Mouse (Mus musculus): ENCODE measurements around the gene Thra. TPM values are rescaled to one million over a fixed set of nuclear protein-coding genes. Genes with fewer than 3 reads are reported as not detected.
"Not testable (repeated sequence)": the region's sequence is repeated elsewhere in the genome, so short reads cannot be mapped to it uniquely, and the experiment has no call there.

The Thra gene
- total RNA-seq, 2 experiments from 2014 or later, result 102 to 117 TPM

DNA sequence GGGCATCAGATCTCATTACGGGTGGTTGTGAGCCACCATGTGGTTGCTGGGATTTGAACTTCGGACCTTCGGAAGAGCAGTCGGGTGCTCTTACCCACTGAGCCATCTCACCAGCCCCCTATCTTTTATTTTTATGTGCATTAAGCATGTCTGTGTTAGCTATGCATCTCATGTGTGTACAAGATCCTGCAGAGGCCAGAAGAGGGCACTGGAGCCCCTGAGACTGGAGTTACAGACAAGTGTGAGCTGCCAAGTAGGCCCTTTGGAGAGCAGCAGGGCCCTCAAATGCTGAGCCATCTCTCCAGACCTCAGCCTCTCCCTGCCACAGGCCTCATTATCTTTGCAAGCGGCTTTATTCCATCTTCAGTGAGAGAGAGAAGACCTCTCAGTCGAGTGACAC lies 28.4 kb upstream of the Thra start:
- not testable (repeated sequence) for DNase-seq (ENCODE audit: low spot score)
- intact Hi-C loops (cut with DNase I), result loop anchor here (2.0 kb wide), 1 partner anchor 45 kb away; no protein-coding TSS in a partner anchor

DNA sequence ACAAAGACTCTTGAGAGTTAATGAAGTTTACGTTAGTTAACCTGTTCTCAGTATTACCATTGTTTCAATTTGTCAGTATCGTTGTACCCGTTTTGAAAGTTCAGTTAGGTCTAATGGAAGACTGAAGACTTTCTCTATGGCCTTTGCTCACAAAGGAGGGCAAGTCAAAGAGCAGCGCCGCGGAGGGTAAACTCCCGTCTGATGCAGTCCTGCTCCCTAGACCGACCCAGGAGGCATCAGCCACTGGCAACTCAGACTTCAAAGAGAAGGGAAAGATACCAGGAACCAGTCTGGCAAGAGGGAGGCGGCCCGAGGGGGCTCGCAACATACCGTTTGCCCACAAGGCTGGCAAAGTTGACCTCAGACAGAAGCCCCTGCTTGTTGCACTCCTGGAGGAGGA lies 26.7 kb upstream of the Thra start:
- intact Hi-C loops (cut with DNase I), result loop anchor here (2.0 kb wide), 1 partner anchor 43 kb away; no protein-coding TSS in a partner anchor
- no peak for DNase-seq (ENCODE audit: low spot score)

DNA sequence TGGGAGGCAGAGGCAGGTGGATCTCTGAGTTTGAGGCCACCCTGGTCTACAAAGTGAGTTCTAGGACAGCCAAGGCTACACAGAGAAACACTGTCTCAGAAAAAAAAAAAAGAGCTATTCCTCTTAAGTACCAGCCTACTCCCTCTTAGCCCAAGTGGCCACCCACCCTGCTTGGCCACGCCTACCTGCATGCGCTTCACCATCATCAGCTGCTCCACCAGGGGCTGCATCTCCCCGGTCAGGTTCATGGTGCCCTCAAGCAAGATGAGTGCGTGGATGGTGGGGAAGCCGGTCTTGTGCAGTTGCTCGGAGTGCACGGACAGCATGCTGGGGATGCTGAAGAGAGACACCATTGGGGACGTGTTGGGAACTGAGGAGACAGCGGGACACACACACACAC lies 24.5 kb upstream of the Thra start:
- intact Hi-C loops (cut with DNase I), result no loop called here
- DNase-seq (ENCODE audit: low spot score), result no peak

DNA sequence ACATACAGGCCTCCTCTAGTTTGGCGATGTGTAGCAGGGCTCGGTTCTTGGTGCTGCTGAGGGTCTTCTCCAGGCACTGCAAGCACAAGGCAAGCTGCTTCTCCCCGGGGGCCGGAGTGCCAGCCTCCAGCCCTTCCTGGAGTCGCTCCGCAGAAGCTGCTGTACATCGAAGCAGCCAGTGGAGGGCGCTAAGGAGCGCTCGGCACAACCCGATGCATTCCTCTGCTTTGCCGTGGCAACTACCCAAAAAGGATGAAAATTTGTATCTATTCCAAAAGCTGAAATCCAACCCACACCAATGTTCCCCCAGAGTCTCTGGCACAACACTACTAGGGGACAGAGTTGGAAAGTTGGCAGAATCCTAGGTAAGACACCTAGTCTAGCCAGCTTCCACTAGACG lies 22.5 kb upstream of the Thra start:
- DNase-seq (ENCODE audit: low spot score), result no peak
- intact Hi-C loops (cut with DNase I), result no loop called here

DNA sequence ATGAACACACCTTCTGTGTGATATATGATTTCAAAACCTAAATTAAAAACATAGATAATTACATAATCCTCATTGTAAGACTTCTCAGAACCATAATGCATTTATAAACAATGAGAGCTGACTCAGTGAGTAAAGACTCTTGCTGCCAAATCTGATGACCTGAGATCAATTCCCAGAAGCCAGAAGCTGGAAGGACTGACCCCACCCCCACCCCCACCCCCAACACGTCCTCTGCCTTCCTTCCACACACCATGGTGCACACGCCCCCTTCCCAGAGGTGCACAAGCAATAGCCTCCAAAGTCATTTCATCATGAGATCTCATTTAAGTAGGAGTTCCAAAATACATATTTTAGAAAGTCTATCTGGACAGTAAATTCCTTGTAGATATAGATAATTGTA lies 19.7 kb upstream of the Thra start:
- intact Hi-C loops (cut with DNase I), result loop anchor here (5.0 kb wide), 1 partner anchor 52 kb away; no protein-coding TSS in a partner anchor

DNA sequence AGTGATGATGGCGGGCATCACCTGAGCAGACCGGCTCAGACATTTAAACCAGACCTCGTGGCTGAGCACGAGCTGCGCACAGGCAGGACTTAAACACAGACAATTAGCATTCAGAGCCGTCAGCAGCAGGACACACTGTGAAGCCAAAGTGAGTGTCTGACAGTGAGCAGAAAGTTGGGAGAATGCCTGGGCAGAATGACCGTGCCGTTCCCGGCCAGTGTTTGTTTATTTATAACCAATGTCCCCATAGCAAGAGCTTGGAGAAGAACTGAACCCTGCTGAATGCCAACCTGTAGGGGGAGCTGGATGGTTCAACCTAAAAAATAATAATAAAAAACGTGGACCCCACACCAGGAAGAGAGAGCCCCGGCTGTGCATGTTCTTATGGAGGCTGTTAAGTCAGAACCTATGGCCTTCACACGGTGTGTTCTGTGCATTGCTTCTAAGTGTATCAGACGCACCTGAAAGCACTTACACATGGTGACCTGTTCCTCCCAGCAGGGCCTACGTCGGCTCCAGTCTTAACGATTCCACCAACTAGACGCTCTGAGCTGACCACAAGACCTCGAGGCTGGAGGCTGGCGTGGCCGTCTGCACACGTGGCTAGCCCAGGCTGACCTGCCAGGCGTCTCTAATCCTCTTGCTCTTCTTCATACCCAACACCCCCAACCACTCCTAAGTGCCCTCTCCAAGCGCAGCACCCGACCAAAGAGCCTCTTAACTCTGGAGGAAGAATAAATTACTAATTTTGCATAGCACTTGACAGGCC lies 18.8 kb upstream of the Thra start:
- intact Hi-C loops (cut with DNase I), result loop anchor here (5.0 kb wide), 1 partner anchor 51 kb away; no protein-coding TSS in a partner anchor
- peak; percentile 80 for DNase-seq (ENCODE audit: low spot score)

More for the DNA sequence above, 19.7 kb upstream of the Thra start:
- DNase-seq (ENCODE audit: low spot score), result no peak

DNA sequence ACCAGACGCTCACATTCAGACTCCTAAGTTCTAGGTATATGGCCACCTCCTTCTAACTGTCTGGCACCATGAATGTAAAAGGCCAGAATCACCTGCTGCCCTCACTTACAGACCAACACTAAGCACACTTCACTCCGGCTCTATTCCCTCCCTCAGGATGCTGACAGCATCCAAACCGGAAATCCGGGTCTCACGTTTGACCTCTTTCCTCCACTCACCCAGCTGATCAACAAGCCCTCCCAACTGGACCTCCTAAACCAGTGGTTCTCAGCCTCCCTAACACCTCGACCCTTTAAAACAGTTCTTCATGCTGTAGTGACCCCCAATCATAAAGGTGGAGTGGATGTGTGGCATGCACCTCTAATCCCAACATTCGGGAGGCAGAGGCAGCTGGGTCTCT lies 17.3 kb upstream of the Thra start:
- intact Hi-C loops (cut with DNase I), result loop anchor here (5.0 kb wide), 1 partner anchor 49 kb away; no protein-coding TSS in a partner anchor
- DNase-seq (ENCODE audit: low spot score), result no peak

DNA sequence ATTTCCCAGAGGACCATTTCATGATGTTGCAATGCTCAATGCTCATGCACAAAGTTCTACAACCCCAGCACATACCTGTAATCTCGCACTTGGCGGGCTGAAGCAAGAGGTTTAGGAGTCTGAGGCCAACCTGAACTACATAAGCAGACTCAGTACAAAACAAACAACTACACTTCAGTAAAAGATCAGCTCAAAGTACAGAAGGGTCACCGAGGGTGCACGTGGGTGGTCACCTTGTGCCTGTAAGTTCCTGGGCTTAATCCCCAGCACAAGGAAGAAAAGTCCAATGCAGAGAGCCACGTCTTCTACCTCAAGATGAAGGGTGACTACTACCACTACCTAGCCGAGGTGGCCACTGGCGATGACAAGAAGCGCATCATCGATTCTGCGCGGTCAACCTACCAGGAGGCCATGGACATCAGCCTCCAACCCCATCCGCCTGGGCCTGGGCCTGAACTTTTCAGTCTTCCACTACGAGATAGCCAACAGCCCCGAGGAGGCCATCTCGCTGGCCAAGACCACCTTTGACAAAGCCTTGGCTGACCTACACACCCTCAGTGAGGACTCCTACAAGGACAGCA lies 14.4 kb upstream of the Thra start:
- intact Hi-C loops (cut with DNase I), result loop anchor here (2.0 kb wide), 1 partner anchor 13 kb away; no protein-coding TSS in a partner anchor
- no peak for DNase-seq (ENCODE audit: low spot score)

DNA sequence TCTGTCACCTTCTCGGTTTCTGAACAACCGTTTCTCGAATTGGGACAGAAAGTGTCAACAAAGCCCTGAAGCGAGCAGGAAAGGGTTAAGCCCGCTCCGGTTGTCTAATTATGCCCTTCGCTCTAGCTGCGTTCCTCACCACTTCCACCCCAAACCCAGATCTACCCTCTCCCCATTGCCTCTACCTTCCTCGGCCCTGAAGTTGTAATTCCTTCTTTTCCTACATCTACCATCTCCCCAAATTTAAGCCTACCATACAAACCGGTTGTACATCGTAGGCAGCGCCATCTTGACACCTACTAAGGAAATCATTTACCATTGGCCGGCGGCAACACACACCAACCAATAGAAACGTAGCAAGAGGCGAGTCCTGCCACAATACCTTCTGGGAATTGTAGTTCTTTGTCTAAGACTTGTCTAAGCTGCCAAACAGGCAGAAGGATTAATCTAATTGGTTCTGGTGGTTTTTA lies 11.3 kb upstream of the Thra start, which contains the start of gene Med24:
Gene Med24 (minus strand): TSS at position 317 of the 470 bp plus-strand sequence.
- intact Hi-C loops (cut with DNase I), result no loop called here
- peak; percentile 83 for DNase-seq (ENCODE audit: low spot score)

DNA sequence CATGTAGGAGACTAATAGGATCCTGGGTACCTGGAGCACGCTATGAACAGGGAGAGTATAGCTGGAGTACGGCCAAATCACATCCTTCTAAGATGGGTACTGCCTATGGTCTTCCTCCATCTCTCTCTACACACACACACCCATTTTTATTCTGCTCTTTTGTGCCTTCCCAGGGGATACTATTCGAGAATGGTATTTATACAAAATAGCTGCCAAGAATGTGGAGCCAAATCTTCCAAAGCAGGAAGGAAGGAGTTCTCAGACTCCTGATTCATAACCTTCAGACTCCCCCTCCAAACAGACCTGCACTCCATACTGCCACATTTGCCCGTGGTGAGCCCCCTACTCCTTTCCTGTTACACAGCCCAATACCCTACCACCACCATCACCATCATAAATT lies 9.7 kb upstream of the Thra start:
- DNase-seq (ENCODE audit: low spot score), result no peak
- intact Hi-C loops (cut with DNase I), result no loop called here

DNA sequence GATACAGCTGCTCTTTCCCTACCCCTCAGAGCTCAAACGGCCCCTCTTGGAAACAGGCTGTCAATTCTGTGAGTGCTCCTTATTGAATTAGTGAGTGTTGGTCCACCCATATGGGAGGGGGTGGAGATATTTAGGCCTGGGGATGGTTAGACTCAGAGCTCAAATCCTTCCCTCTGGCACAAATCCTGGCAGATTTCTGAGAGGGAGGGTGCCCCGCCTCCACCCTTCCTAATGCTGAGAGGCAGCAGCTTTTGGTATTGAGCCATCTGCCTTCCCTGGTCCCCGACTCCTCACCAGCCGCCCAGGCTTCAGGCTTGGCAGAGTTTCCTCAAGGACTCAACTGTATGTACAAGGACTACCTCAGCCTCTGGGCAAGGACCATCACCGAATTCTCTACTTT lies 9.3 kb upstream of the Thra start:
- intact Hi-C loops (cut with DNase I), result no loop called here
- no peak for DNase-seq (ENCODE audit: low spot score)

DNA sequence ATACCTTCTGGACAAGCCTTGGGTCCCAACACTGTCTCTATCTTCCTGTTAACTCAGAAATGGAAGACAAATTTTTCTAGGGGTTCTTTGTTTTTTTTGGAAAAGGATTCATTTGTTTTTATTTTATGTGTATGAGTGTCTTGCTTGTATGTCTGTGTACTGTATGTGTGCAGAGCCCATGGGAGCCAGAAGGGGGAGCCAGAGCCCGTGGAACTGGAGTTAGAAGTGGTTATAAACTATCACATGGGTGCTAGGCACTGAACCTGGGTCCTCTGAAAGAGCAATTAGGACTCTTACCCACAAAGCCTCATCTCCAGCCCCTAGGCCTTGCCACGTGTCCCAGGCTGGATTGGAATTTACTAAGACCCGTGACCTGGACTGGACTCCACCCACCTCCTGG lies 6.4 kb upstream of the Thra start:
- intact Hi-C loops (cut with DNase I), result no loop called here
- no peak for DNase-seq (ENCODE audit: low spot score)

DNA sequence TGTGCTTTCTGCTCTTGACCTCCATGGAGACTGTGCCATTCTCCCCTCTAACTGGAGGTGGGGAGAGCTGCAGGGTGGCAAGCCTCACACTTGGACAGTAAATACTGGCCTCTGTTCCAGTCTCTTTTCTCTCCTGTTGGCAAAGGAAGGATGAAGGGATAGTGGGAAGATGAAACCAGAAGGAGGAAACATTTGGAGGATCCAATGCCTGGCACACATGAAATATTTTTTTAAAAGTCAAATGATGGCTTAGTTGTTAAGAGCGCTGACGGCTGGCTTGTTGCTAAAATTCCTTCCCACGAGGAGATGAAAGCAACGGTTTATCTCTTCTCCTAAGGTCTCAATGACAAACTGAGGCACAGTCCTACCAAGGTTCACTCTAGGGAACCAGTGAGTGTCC lies 5.3 kb upstream of the Thra start:
- DNase-seq (ENCODE audit: low spot score), result no peak
- intact Hi-C loops (cut with DNase I), result no loop called here

DNA sequence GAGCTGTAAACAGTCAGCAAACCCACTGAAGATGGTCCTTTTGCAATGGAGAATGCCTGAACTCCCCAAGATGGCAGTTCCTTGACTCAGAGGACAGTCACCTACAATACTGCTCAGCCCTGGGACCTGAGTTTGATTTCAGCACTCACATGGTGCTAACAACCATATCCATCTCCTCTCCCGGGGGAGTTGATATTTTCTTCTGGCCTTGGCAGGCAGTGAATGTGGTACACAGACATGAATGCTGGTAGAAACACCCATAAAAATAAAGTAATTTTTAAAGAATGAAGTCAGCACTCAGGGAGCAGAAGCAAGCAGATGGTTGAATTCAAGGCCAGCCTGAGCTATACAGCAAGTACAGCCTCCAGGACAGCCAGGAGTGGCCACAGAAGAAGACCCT lies 4.3 kb upstream of the Thra start:
- intact Hi-C loops (cut with DNase I), result no loop called here
- DNase-seq (ENCODE audit: low spot score), result no peak

DNA sequence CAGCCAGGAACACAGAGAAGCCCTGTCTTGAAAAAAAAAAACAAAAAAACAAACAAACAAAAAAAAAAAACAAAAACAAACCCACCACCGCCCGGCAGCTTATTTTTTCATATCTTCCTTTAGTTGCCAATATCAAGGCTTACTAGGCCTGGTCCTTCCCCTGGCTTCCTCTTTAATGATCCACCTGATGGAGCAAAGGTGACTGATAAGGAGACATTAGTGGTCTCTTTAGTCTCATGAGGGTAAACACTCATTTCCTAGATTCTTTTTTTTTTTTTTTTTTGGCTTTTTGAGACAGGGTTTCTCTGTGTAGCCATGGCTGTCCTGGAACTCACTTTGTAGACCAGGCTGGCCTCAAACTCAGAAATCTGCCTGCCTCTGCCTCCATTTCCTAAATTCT lies 3.2 kb upstream of the Thra start:
- DNase-seq (ENCODE audit: low spot score); intact Hi-C loops (cut with DNase I): not testable (repeated sequence)

DNA sequence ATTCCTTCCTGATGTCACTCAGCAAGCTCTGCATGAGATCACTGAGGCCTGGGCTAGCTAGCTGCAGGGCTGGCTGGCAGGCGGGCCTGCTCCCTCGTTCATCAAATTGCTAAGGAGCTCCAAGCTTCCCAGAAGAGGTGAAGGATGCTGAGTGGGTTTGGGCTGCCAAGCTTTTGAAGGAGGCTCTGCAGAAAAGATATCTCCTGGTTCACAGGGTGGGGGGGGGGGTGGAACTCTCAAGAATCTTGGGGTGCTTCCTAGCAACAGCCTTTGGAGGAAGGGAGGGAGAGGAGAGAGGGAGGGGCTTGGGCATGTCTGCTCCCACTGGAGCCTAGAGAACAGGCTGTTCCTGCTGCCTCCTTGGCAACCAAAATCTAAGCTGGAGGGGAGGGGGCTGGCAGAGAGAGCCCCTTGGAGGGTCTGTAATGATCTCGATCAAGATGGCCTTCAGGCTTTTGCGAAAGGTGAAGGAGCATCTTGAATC lies 2.0 kb upstream of the Thra start:
- intact Hi-C loops (cut with DNase I), result loop anchor here (2.0 kb wide), 1 partner anchor 14 kb away; no protein-coding TSS in a partner anchor
- no peak for DNase-seq (ENCODE audit: low spot score)

DNA sequence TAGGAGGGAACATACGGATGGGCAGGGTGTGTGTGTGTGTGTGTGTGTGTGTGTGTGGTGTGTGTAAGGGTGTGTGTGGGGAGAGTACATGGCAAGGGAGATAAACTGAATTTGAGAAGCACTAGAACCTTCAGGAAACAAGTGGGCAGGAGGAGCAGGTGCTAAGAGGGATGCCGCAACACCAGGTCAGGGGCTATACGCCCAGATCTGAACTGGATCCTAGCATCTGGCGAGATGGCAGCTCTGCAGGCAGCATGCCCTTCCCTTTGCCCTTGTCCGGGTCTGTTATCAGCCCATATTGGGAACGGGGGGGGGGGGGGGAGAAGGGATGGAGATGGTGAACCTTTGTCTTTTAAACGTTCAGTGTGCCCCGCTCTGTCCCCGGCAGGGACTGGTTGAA lies 1.5 kb upstream of the Thra start:
- DNase-seq (ENCODE audit: low spot score), result no peak

DNA sequence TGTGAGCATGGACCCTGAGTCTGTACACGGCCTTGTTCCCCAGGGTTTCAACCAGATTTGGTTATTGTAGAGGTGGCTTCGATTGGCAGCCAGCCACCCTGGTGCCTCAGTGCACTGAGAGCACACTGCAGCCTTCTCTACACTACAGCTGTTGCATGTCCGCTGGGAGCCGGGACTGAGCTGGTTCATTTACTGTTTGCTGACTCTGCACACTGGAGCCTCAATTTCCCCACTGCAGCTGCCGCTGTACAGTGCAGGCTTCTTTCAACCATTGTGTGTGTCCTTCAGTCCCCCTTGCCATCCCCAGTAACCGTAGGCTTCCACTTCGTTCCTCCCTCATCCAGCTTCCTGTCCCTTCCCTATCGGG lies 429 bp upstream of the Thra start:
- DNase-seq (ENCODE audit: low spot score), result no peak
- intact Hi-C loops (cut with DNase I), result no loop called here

More for the DNA sequence above, 1.5 kb upstream of the Thra start:
- intact Hi-C loops (cut with DNase I), result loop anchor here (2.0 kb wide), 1 partner anchor 14 kb away; no protein-coding TSS in a partner anchor

DNA sequence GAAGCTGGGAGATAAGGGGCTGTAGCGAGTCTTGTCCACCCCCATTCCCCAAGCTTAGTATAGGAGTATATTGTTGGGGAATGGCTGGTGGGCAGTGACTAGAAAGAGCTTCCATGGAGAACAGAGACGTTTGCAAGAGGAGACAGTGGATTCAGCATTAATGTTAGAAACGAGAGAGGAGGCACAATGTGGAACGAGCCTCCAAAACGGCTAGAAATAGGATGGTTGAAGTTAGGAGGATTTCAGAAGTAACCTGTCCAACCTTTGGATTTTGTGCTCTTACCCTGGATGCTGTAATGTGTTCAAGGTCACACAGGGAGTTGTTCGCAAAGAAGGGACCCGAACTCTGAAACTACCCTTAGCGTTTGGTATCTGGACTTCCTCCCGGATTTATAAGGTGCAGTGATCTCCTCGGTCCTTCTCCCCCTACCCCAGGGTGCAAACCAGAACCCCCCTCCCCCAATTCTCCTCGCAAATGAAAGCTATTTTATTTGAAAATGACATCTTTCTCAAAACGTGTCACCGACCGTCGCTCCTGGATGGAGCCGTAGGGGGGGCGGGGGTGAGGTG lies 698 bp downstream of the Thra start:
- no peak for DNase-seq (ENCODE audit: low spot score)
- intact Hi-C loops (cut with DNase I), result loop anchor here (1.0 kb wide), 1 partner anchor 46 kb away; no protein-coding TSS in a partner anchor

DNA sequence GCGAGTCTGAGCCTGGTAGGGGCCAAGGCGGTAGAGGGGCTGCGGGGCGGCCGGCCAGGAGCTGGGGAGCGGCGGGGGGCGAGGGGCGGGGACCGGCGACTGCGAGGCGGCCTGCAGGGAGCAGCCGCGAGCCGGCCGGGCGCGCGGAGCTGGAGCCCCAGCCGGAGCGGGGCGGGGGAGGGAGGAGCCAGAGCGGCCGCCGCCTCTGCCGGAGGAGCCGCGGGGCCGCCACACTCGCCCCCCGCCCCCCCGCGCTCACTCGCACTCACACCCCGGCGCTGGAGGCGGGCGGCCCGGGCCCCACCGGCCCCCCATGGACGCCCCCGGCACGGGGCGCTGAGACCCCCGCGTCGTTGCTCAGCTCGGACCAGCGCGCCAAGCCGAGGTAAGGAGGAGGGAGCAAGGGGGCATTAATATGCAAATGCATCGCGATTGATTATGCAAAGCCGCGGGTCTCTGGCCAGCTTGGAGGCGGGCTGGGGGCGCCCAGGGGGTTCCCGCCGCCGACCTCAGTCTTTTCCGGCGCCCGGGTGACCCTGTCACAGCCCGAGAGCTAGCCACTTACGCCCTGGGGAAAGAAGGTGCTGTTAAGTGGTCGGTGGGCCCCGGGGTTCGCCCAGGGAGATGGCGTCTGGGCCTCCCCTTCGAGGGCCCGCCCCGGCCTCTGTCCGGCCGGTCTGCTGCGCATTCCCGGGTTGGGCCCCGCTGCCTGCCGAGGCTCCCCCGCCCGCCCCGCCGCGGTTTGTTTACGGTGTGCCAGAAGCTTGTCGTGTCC lies 1.4 kb downstream of the Thra start:
- DNase-seq (ENCODE audit: low spot score), result peak; percentile 70
- intact Hi-C loops (cut with DNase I), result loop anchor here (1.0 to 2.0 kb wide), 2 partner anchors 31 to 45 kb away; no protein-coding TSS in a partner anchor
